Mouse (Mus musculus): ENCODE data around the gene Tmem168. TPM values are rescaled to one million over a fixed set of nuclear protein-coding genes. Genes with fewer than 3 reads are reported as not detected.

Tmem168 gene
- 14.2 TPM for polyA plus RNA-seq (2014; fragmentation: Illumina TruSeq; extraction: RNeasy Lipid Tissue Mini Kit (QIAGEN cat#74804); ENCODE audit: low read depth, low replicate concordance)

GRCm38 (mm10) chr6:13607621-13608493 lies at the start of gene Tmem168:
Gene Tmem168, minus strand, starts transcription at chr6:13608100.

Other genes with a start within 250 kb of the Tmem168 start
- 9.0 TPM for gene Bmt2, start 69.9 kb upstream of the Tmem168 start, polyA plus RNA-seq (2014; fragmentation: Illumina TruSeq; extraction: RNeasy Lipid Tissue Mini Kit (QIAGEN cat#74804); ENCODE audit: low read depth, low replicate concordance)
- 0.26 TPM for gene Gpr85, start 231.8 kb upstream of the Tmem168 start, polyA plus RNA-seq (2014; fragmentation: Illumina TruSeq; extraction: RNeasy Lipid Tissue Mini Kit (QIAGEN cat#74804); ENCODE audit: low read depth, low replicate concordance)

All from heart, adult 10 weeks (tissue).